Mouse (Mus musculus) CH12.LX (cell line): Measurements from ENCODE around the gene Cst9.

Source experiments
- NRF1 ChIP-seq: IDR thresholded peaks from 2 replicates; pipeline ENCODE4 v1.6.1; 2014; ENCODE audit warnings: low read depth, mild to moderate bottlenecking, inconsistent platforms, low read length, improper control_type of control experiment, moderate library complexity
- POLR2A ChIP-seq: IDR thresholded peaks from 2 replicates; pipeline ENCODE4 v1.6.1; 2011; ENCODE audit warnings: low read depth, mild to moderate bottlenecking, improper control_type of control experiment, low read length

- TF ChIP-seq POLR2A (no peak), NRF1 (no peak)
Observed at GRCm38 (mm10) chr2:148819909-148820308, 15.0 kb upstream of the Cst9 start, which contains the start of gene Cst13.
